Mouse (Mus musculus) heart, embryonic 16.5 days (tissue): Measurements from ENCODE around the gene Nuak1. TPM values are rescaled to one million over a fixed set of nuclear protein-coding genes. Genes with fewer than 3 reads are reported as not detected.

ENCODE experiments used
- ATAC-seq: fragments of 200-750 bp; cut with Nextera tagmentation; replicated peaks from 2 replicates; pipeline ENCODE4 v1.8.0; 2017; ENCODE audit warnings: moderate number of reproducible peaks; ENCODE audit not compliant: insufficient read depth, low FRiP score; ENCODE audit errors: extremely low read depth
- H3K27ac ChIP-seq: fragments of 300-500 bp; sonication (generic); 2 replicates; pipeline ENCODE4 v1.5.1; 2014; ENCODE audit warnings: mild to moderate bottlenecking, low read length, control low read depth, moderate library complexity
- H3K27me3 ChIP-seq: fragments of 300-500 bp; sonication (generic); 2 replicates; pipeline ENCODE4 v1.6.1; 2014; ENCODE audit warnings: low read length, mixed read lengths; ENCODE audit not compliant: control insufficient read depth, insufficient read depth
- H3K36me3 ChIP-seq: fragments of 300-500 bp; sonication (generic); 2 replicates; pipeline ENCODE4 v1.6.1; 2014; ENCODE audit not compliant: control insufficient read depth, insufficient read depth
- H3K4me1 ChIP-seq: fragments of 300-500 bp; sonication (generic); 2 replicates; pipeline ENCODE4 v1.6.1; 2014; ENCODE audit warnings: low read length, mixed read lengths; ENCODE audit not compliant: control insufficient read depth, insufficient read depth
- H3K4me2 ChIP-seq: fragments of 300-500 bp; sonication (generic); 2 replicates; pipeline ENCODE4 v1.6.1; 2014; ENCODE audit warnings: low read depth, mild to moderate bottlenecking, control low read depth, low read length
- H3K4me3 ChIP-seq: fragments of 300-500 bp; sonication (generic); 2 replicates; pipeline ENCODE4 v1.5.1; 2014; ENCODE audit warnings: mild to moderate bottlenecking, control low read depth, low read length
- H3K9ac ChIP-seq: fragments of 300-500 bp; sonication (generic); 2 replicates; pipeline ENCODE4 v1.6.1; 2014; ENCODE audit warnings: low read length, control low read depth
- H3K9me3 ChIP-seq: fragments of 300-500 bp; sonication (generic); replicated peaks from 2 replicates; pipeline ENCODE4 v1.6.1; 2016; ENCODE audit warnings: low read length; ENCODE audit not compliant: control insufficient read depth
- WGBS: fragments of 180-500 bp; shearing (Covaris S2); extraction: QIAGEN DNeasy Blood & Tissue Kit; methylation state at CpG from one replicate; pipeline ENCODE4 v1.1.7; 2014; 5-methylcytosine and 5-hydroxymethylcytosine counted together
- polyA plus RNA-seq: library from polyadenylated mRNA; unstranded; fragments of >200 nt; fragmentation: Nextera tagmentation; extraction: Ambion mirVana; gene quantifications from 2 replicates; pipeline ENCODE4 v1.2.1, GENCODE M21; 2015

The Nuak1 gene
- polyA plus RNA-seq, 1 experiment from 2014 or later: 3.0 TPM

- H3K4me2 ChIP-seq: no peak overlapping the region
- H3K4me1 ChIP-seq: peaks cover 62% of the 10 kb centered on the region
- H3K4me3 ChIP-seq: no peak overlapping the region
- no peaks in the 10 kb centered on the region for H3K36me3 ChIP-seq
- WGBS: 68% methylated on average over 12 of the region's 12 CpGs
- H3K27me3 ChIP-seq: no peaks in the 10 kb centered on the region
- no peak overlapping the region for H3K9ac ChIP-seq
- no peaks in the 10 kb centered on the region for H3K9me3 ChIP-seq
- no peak for ATAC-seq
- H3K27ac ChIP-seq: no peak overlapping the region
Observed at GRCm38 (mm10) chr10:84393881-84394280, 46.5 kb downstream of the Nuak1 start.

GRCm38 (mm10) chr10:84393405-84393804 is 47.0 kb downstream of the Nuak1 start:
- Histone ChIP-seq H3K27ac (no peak overlapping the region; the same call in 1 of the 2 replicates), H3K4me1 (peaks cover 65% of the 10 kb centered on the region)
- no peak for ATAC-seq

GRCm38 (mm10) chr10:84392723-84393081 is 47.7 kb downstream of the Nuak1 start:
- 68% methylated on average over 3 of the region's 3 CpGs for WGBS
- no peak for ATAC-seq
- peak overlapping the region; percentile 41 for H3K27ac ChIP-seq
- H3K4me3 ChIP-seq: no peak overlapping the region
- H3K4me1 ChIP-seq: peaks cover 70% of the 10 kb centered on the region
- no peaks in the 10 kb centered on the region for H3K9me3 ChIP-seq
- no peaks in the 10 kb centered on the region for H3K36me3 ChIP-seq
- peak overlapping the region; percentile 8; the same call in 1 of the 2 replicates for H3K9ac ChIP-seq
- no peaks in the 10 kb centered on the region for H3K27me3 ChIP-seq
- H3K4me2 ChIP-seq: no peak overlapping the region

More at GRCm38 (mm10) chr10:84393405-84393804, 47.0 kb downstream of the Nuak1 start:
- H3K9me3 ChIP-seq: no peaks in the 10 kb centered on the region
- no peaks in the 10 kb centered on the region for H3K27me3 ChIP-seq
- H3K4me3 ChIP-seq: no peak overlapping the region
- 0 out of 2 replicates have a peak overlapping the region, but pooled peaks have one; percentile 24 for H3K9ac ChIP-seq
- WGBS: 59% methylated on average over 9 of the region's 9 CpGs
- no peak overlapping the region for H3K4me2 ChIP-seq
- no peaks in the 10 kb centered on the region for H3K36me3 ChIP-seq

GRCm38 (mm10) chr10:84392027-84392722 is 48.2 kb downstream of the Nuak1 start:
- 27% methylated on average over 14 of the region's 14 CpGs for WGBS
- no peaks in the 10 kb centered on the region for H3K36me3 ChIP-seq
- no peak overlapping the region for H3K4me2 ChIP-seq
- no peak overlapping the region for H3K4me3 ChIP-seq
- H3K27me3 ChIP-seq: no peaks in the 10 kb centered on the region
- H3K27ac ChIP-seq: peak overlapping the region; percentile 41
- H3K9me3 ChIP-seq: no peaks in the 10 kb centered on the region
- H3K4me1 ChIP-seq: peaks cover 70% of the 10 kb centered on the region
- H3K9ac ChIP-seq: peak overlapping the region; percentile 8
- no peak for ATAC-seq

GRCm38 (mm10) chr10:84389707-84390106 is 50.7 kb downstream of the Nuak1 start:
- peak overlapping the region; percentile 96 for H3K27ac ChIP-seq
- H3K4me2 ChIP-seq: 0 out of 2 replicates have a peak overlapping the region, but pooled peaks have one; percentile 17
- no peak overlapping the region for H3K4me3 ChIP-seq
- H3K36me3 ChIP-seq: peaks cover 7% of the 10 kb centered on the region; the same call in 1 of the 2 replicates
- H3K9ac ChIP-seq: peak overlapping the region; percentile 55; the same call in 1 of the 2 replicates
- no peaks in the 10 kb centered on the region for H3K27me3 ChIP-seq
- no peaks in the 10 kb centered on the region for H3K9me3 ChIP-seq
- 29% methylated on average over 5 of the region's 5 CpGs for WGBS
- H3K4me1 ChIP-seq: peaks cover 70% of the 10 kb centered on the region
- no peak for ATAC-seq

- Histone ChIP-seq H3K27ac (peak overlapping the region; percentile 96), H3K9ac (peak overlapping the region; percentile 69), H3K4me2 (peak overlapping the region; percentile 63), H3K9me3 (no peaks in the 10 kb centered on the region), H3K4me1 (peaks cover 75% of the 10 kb centered on the region), H3K27me3 (no peaks in the 10 kb centered on the region), H3K36me3 (peaks cover 7% of the 10 kb centered on the region; the same call in 1 of the 2 replicates), H3K4me3 (peak overlapping the region; percentile 36)
- peak; percentile 74 for ATAC-seq
- WGBS: 10% methylated on average over 22 of the region's 22 CpGs
Observed at GRCm38 (mm10) chr10:84388357-84389141, 51.8 kb downstream of the Nuak1 start.

GRCm38 (mm10) chr10:84387338-84387737 is 53.1 kb downstream of the Nuak1 start:
- peak overlapping the region; percentile 96 for H3K27ac ChIP-seq
- ATAC-seq: no peak
- H3K27me3 ChIP-seq: no peaks in the 10 kb centered on the region
- H3K4me2 ChIP-seq: peak overlapping the region; percentile 63
- H3K9ac ChIP-seq: peak overlapping the region; percentile 69
- H3K4me1 ChIP-seq: peaks cover 82% of the 10 kb centered on the region
- 21% methylated on average over 4 of the region's 4 CpGs for WGBS
- no peaks in the 10 kb centered on the region for H3K9me3 ChIP-seq
- peaks cover 7% of the 10 kb centered on the region; the same call in 1 of the 2 replicates for H3K36me3 ChIP-seq
- H3K4me3 ChIP-seq: peak overlapping the region; percentile 36

GRCm38 (mm10) chr10:84386625-84387242 is 53.7 kb downstream of the Nuak1 start:
- Histone ChIP-seq H3K9me3 (no peaks in the 10 kb centered on the region), H3K27ac (peak overlapping the region; percentile 96), H3K4me3 (no peak overlapping the region), H3K9ac (peak overlapping the region; percentile 69), H3K4me1 (peaks cover 78% of the 10 kb centered on the region), H3K27me3 (no peaks in the 10 kb centered on the region), H3K4me2 (peak overlapping the region; percentile 63), H3K36me3 (peaks cover 7% of the 10 kb centered on the region; the same call in 1 of the 2 replicates)
- no peak for ATAC-seq
- 40% methylated on average over 13 of the region's 13 CpGs for WGBS
